Mouse (Mus musculus) heart, adult 2 months (tissue): ENCODE measurements around the gene Nop16.

ENCODE experiments used
- CTCF ChIP-seq: fragments of 200-600 bp; IDR thresholded peaks from 2 replicates; pipeline ENCODE4 v1.8.1; 2022; ENCODE audit warnings: antibody characterized with exemption, mild to moderate bottlenecking, moderate library complexity
- POLR2A ChIP-seq: fragments of 200-500 bp; IDR thresholded peaks from 2 replicates; pipeline ENCODE4 v1.6.1; 2011; ENCODE audit warnings: mild to moderate bottlenecking, low read depth, low read length, control low read depth; ENCODE audit not compliant: insufficient read depth

- TF ChIP-seq POLR2A (no peak), CTCF (no peak)
Measured at GRCm38 (mm10) chr13:54598622-54599143, 8.8 kb upstream of the Nop16 start.
